Mouse (Mus musculus): ENCODE measurements around the gene Hk2. TPM values are rescaled to one million over a fixed set of nuclear protein-coding genes. Genes with fewer than 3 reads are reported as not detected.

Gene Hk2
- polyA plus RNA-seq, 1 experiment from 2014 or later: 4.0 TPM

- H3K4me3 ChIP-seq (replicated peaks; ENCODE audit: low read depth, low read length): peak overlapping the region; percentile 51
- H3K4me1 ChIP-seq (replicated peaks; ENCODE audit: insufficient read depth, low read length): peaks cover 15% of the 10 kb centered on the region; the same call in 1 of the 2 replicates
- 10% methylated on average over 10 of the region's 10 CpGs for WGBS
- ATAC-seq (replicated peaks; ENCODE audit: low FRiP score, low read depth): no peak
- peak; percentile 61 for TF ChIP-seq CTCF (IDR thresholded peaks at IDR 0.05; ENCODE audit: low read depth)
- no peak overlapping the region for H3K9ac ChIP-seq (ENCODE audit: low read depth, low read length)
- peak; percentile 70 for DNase-seq (ENCODE audit: low spot score)
- H3K27me3 ChIP-seq (ENCODE audit: insufficient read depth, low read length): no peaks in the 10 kb centered on the region
- peak overlapping the region; percentile 84 for H3K4me2 ChIP-seq (ENCODE audit: low read length)
- H3K9me3 ChIP-seq (replicated peaks; ENCODE audit: low read length): no peaks in the 10 kb centered on the region
- H3K36me3 ChIP-seq (ENCODE audit: insufficient read depth, low read length): no peaks in the 10 kb centered on the region
- H3K27ac ChIP-seq: peak overlapping the region; percentile 43; the same call in 1 of the 2 replicates
Observed at GRCm38 (mm10) chr6:82771981-82772409, 2.3 kb downstream of the Hk2 start.

- WGBS: 49% methylated on average over 9 of the region's 9 CpGs
- Histone ChIP-seq H3K4me1 (replicated peaks; ENCODE audit: insufficient read depth, low read length) (peaks cover 15% of the 10 kb centered on the region; the same call in 1 of the 2 replicates), H3K27me3 (ENCODE audit: insufficient read depth, low read length) (no peaks in the 10 kb centered on the region), H3K4me2 (ENCODE audit: low read length) (no peak overlapping the region), H3K27ac (no peak overlapping the region), H3K9me3 (replicated peaks; ENCODE audit: low read length) (no peaks in the 10 kb centered on the region), H3K36me3 (ENCODE audit: insufficient read depth, low read length) (no peaks in the 10 kb centered on the region), H3K4me3 (replicated peaks; ENCODE audit: low read depth, low read length) (no peak overlapping the region), H3K9ac (ENCODE audit: low read depth, low read length) (0 out of 2 replicates have a peak overlapping the region, but pooled peaks have one; percentile 13)
- no peak for ATAC-seq (replicated peaks; ENCODE audit: low FRiP score, low read depth)
- TF ChIP-seq CTCF (IDR thresholded peaks at IDR 0.05; ENCODE audit: low read depth): no peak
- no peak for DNase-seq (ENCODE audit: low spot score)
Observed at GRCm38 (mm10) chr6:82771059-82771458, 3.2 kb downstream of the Hk2 start.

- DNase-seq (ENCODE audit: low spot score) (no peak), ATAC-seq (replicated peaks; ENCODE audit: low FRiP score, low read depth) (no peak)
- Histone ChIP-seq H3K4me3 (replicated peaks; ENCODE audit: low read depth, low read length) (no peak overlapping the region), H3K4me2 (ENCODE audit: low read length) (no peak overlapping the region), H3K9ac (ENCODE audit: low read depth, low read length) (no peak overlapping the region), H3K9me3 (replicated peaks; ENCODE audit: low read length) (no peaks in the 10 kb centered on the region), H3K4me1 (replicated peaks; ENCODE audit: insufficient read depth, low read length) (peaks cover 15% of the 10 kb centered on the region; the same call in 1 of the 2 replicates), H3K36me3 (ENCODE audit: insufficient read depth, low read length) (no peaks in the 10 kb centered on the region), H3K27ac (no peak overlapping the region), H3K27me3 (ENCODE audit: insufficient read depth, low read length) (no peaks in the 10 kb centered on the region)
- WGBS: 85% methylated on average over 3 of the region's 3 CpGs
- no peak for TF ChIP-seq CTCF (IDR thresholded peaks at IDR 0.05; ENCODE audit: low read depth)
Observed at GRCm38 (mm10) chr6:82770286-82770685, 4.0 kb downstream of the Hk2 start.

GRCm38 (mm10) chr6:82769704-82770103, 4.5 kb downstream of the Hk2 start:
- Histone ChIP-seq H3K4me1 (replicated peaks; ENCODE audit: insufficient read depth, low read length) (peaks cover 12% of the 10 kb centered on the region; the same call in 1 of the 2 replicates), H3K36me3 (ENCODE audit: insufficient read depth, low read length) (no peaks in the 10 kb centered on the region), H3K4me2 (ENCODE audit: low read length) (no peak overlapping the region), H3K9ac (ENCODE audit: low read depth, low read length) (no peak overlapping the region), H3K9me3 (replicated peaks; ENCODE audit: low read length) (no peaks in the 10 kb centered on the region), H3K27ac (no peak overlapping the region), H3K4me3 (replicated peaks; ENCODE audit: low read depth, low read length) (no peak overlapping the region), H3K27me3 (ENCODE audit: insufficient read depth, low read length) (no peaks in the 10 kb centered on the region)
- ATAC-seq (replicated peaks; ENCODE audit: low FRiP score, low read depth): no peak
- WGBS: 45% methylated on average over 5 of the region's 5 CpGs
- no peak for TF ChIP-seq CTCF (IDR thresholded peaks at IDR 0.05; ENCODE audit: low read depth)
- no peak for DNase-seq (ENCODE audit: low spot score)

GRCm38 (mm10) chr6:82767734-82768586, 6.3 kb downstream of the Hk2 start:
- no peaks in the 10 kb centered on the region for H3K36me3 ChIP-seq (ENCODE audit: insufficient read depth, low read length)
- no peak overlapping the region for H3K27ac ChIP-seq
- WGBS: 86% methylated on average over 12 of the region's 12 CpGs
- H3K4me2 ChIP-seq (ENCODE audit: low read length): no peak overlapping the region
- ATAC-seq (replicated peaks; ENCODE audit: low FRiP score, low read depth) (no peak), DNase-seq (ENCODE audit: low spot score) (no peak)
- no peaks in the 10 kb centered on the region for H3K27me3 ChIP-seq (ENCODE audit: insufficient read depth, low read length)
- no peak overlapping the region for H3K9ac ChIP-seq (ENCODE audit: low read depth, low read length)
- no peaks in the 10 kb centered on the region for H3K9me3 ChIP-seq (replicated peaks; ENCODE audit: low read length)
- no peak for TF ChIP-seq CTCF (IDR thresholded peaks at IDR 0.05; ENCODE audit: low read depth)
- no peak overlapping the region for H3K4me3 ChIP-seq (replicated peaks; ENCODE audit: low read depth, low read length)
- H3K4me1 ChIP-seq (replicated peaks; ENCODE audit: insufficient read depth, low read length): peaks cover 6% of the 10 kb centered on the region

GRCm38 (mm10) chr6:82766636-82767035, 7.6 kb downstream of the Hk2 start:
- Histone ChIP-seq H3K9me3 (replicated peaks; ENCODE audit: low read length) (no peaks in the 10 kb centered on the region), H3K4me2 (ENCODE audit: low read length) (no peak overlapping the region), H3K27ac (no peak overlapping the region), H3K9ac (ENCODE audit: low read depth, low read length) (no peak overlapping the region), H3K4me3 (replicated peaks; ENCODE audit: low read depth, low read length) (no peak overlapping the region), H3K36me3 (ENCODE audit: insufficient read depth, low read length) (no peaks in the 10 kb centered on the region), H3K27me3 (ENCODE audit: insufficient read depth, low read length) (no peaks in the 10 kb centered on the region), H3K4me1 (replicated peaks; ENCODE audit: insufficient read depth, low read length) (no peaks in the 10 kb centered on the region; the same call in 1 of the 2 replicates)
- ATAC-seq (replicated peaks; ENCODE audit: low FRiP score, low read depth) (no peak), DNase-seq (ENCODE audit: low spot score) (no peak)
- 70% methylated on average over 4 of the region's 4 CpGs for WGBS
- TF ChIP-seq CTCF (IDR thresholded peaks at IDR 0.05; ENCODE audit: low read depth): no peak

All from kidney, postnatal 0 days (tissue).